In the genomic region with DNA sequence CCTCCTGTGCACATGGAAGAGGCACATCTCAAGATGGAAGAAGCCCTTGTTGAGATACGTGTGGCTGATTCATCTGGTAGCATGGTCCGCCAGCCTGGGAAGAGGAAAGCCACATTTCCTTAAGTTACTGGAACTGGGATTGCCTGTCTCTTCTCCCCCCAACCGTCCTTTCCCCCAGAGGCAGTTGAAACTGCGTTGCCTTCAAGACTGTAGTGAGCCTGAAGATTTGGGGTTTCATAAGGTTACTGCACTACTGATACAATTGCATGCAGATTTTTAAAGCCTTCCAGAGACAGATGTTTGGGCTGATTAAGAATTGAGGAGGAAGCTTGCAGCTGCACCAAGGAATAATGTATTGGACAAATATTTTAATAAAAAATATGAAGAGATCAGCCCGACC, we compare ENCODE assay signal across 14 mouse cellular contexts. TPM values are rescaled to one million over a fixed set of nuclear protein-coding genes. Genes with fewer than 3 reads are reported as not detected.
DNase-seq lines count a peak whose midpoint lies in the region; ATAC-seq and TF ChIP-seq lines count a peak whose summit lies in the region.
"Had no signal": no experiment of that assay in that cellular context is flagged by ENCODE, and none has a peak within 500 bp of the region (broad histone marks: within the 10 kb centered on the region; RNA-seq: fewer than 3 reads in every experiment).

No protein-coding gene starts in this region.

- ATAC-seq in forebrain, embryonic 12.5 days (ENCODE audit: low FRiP score) = no peak
- no peak for ATAC-seq in hindbrain, embryonic 14.5 days (ENCODE audit: low FRiP score)
- no peak for ATAC-seq in midbrain, embryonic 16.5 days
- no peak for ATAC-seq in CD4-positive, CD25-positive, alpha-beta regulatory T cell, adult 4 months
- ATAC-seq: activated CD4-positive, CD25-positive, alpha-beta regulatory T cell, adult 4 months had no signal

- peak overlapping the region; percentile 87; the same call in 1 of the 2 replicates for H3K27ac ChIP-seq in cortical plate, adult 2 months (ENCODE audit: insufficient read depth, low read length)
- peak overlapping the region; percentile 94 for H3K27ac ChIP-seq in forebrain, embryonic 12.5 days
- peak overlapping the region; percentile 51; the same call in 1 of the 2 replicates for H3K27ac ChIP-seq in hindbrain, embryonic 14.5 days
- peak overlapping the region; percentile 80 for H3K27ac ChIP-seq in midbrain, embryonic 16.5 days (ENCODE audit: low read length)
- H3K27ac ChIP-seq: limb, embryonic 15.5 days had no signal

- 0 out of 2 replicates have a peak overlapping the region, but pooled peaks have one; percentile 7 for H3K9ac ChIP-seq in forebrain, embryonic 12.5 days
- H3K9ac ChIP-seq in hindbrain, embryonic 14.5 days = no peak overlapping the region
- H3K9ac ChIP-seq in midbrain, embryonic 16.5 days (ENCODE audit: low read depth, low read length) = no peak overlapping the region
- H3K9ac ChIP-seq: limb, embryonic 15.5 days had no signal

- no peak overlapping the region; the same call in 1 of the 2 replicates for H3K4me3 ChIP-seq in cortical plate, adult 2 months (ENCODE audit: insufficient read depth, low read length)
- no peak overlapping the region for H3K4me3 ChIP-seq in forebrain, embryonic 12.5 days (replicated peaks)
- H3K4me3 ChIP-seq in hindbrain, embryonic 14.5 days (replicated peaks; ENCODE audit: low read length) = no peak overlapping the region
- H3K4me3 ChIP-seq in midbrain, embryonic 16.5 days (ENCODE audit: low read depth, low read length) = no peak overlapping the region; the same call in 1 of the 2 replicates
- H3K4me3 ChIP-seq: limb, embryonic 15.5 days had no signal

- H3K9me3 ChIP-seq in forebrain, embryonic 12.5 days = no peaks in the 10 kb centered on the region; the same call in 1 of the 2 replicates
- no peaks in the 10 kb centered on the region for H3K9me3 ChIP-seq in hindbrain, embryonic 14.5 days (ENCODE audit: control insufficient read depth, low read length)
- no peaks in the 10 kb centered on the region for H3K9me3 ChIP-seq in midbrain, embryonic 16.5 days (replicated peaks; ENCODE audit: control insufficient read depth, low read length, poor library complexity, severe bottlenecking)
- H3K9me3 ChIP-seq: limb, embryonic 15.5 days had no signal

- H3K4me1 ChIP-seq in cortical plate, adult 2 months (ENCODE audit: control insufficient read depth, insufficient read depth, low read length) = no peaks in the 10 kb centered on the region; the same call in 1 of the 2 replicates
- H3K4me1 ChIP-seq in forebrain, embryonic 12.5 days = peaks cover 53% of the 10 kb centered on the region
- peaks cover 10% of the 10 kb centered on the region; the same call in 1 of the 2 replicates for H3K4me1 ChIP-seq in hindbrain, embryonic 14.5 days (replicated peaks; ENCODE audit: control insufficient read depth, insufficient read depth, low read length)
- peaks cover 16% of the 10 kb centered on the region for H3K4me1 ChIP-seq in midbrain, embryonic 16.5 days (ENCODE audit: control insufficient read depth, insufficient read depth, low read length)

- no peak for TF ChIP-seq POLR2A in cortical plate, adult 2 months (IDR thresholded peaks at IDR 0.05; ENCODE audit: extremely low read depth, insufficient read depth, low read length)

- WGBS in forebrain, embryonic 12.5 days = 19% methylated on average over 5 of the region's 5 CpGs
- 16% methylated on average over 5 of the region's 5 CpGs for WGBS in hindbrain, embryonic 14.5 days
- WGBS in midbrain, embryonic 16.5 days = 23% methylated on average over 5 of the region's 5 CpGs

- no peak for TF ChIP-seq CTCF in cortical plate, adult 2 months (IDR thresholded peaks at IDR 0.05; ENCODE audit: extremely low read depth, insufficient read depth, low read length)

- H3K4me2 ChIP-seq in forebrain, embryonic 12.5 days = 0 out of 2 replicates have a peak overlapping the region, but pooled peaks have one; percentile 13
- H3K4me2 ChIP-seq in hindbrain, embryonic 14.5 days (replicated peaks) = peak overlapping the region; percentile 47
- H3K4me2 ChIP-seq in midbrain, embryonic 16.5 days (ENCODE audit: low read length) = peak overlapping the region; percentile 32
- H3K4me2 ChIP-seq: limb, embryonic 15.5 days had no signal

- DNase-seq in hindbrain, embryonic 14.5 days (ENCODE audit: low spot score) = no peak
- DNase-seq in frontal cortex, postnatal 14 days (ENCODE audit: low spot score in 2 of 2) = no peak
- DNase-seq in thymus, postnatal 4 days = no peak
- DNase-seq: cerebellum, adult 11 months; gastrocnemius, postnatal 14 days; heart, postnatal 36 days; kidney, adult 8-10 months; lung, adult 18-20 months had no signal

- peaks cover 17% of the 10 kb centered on the region for H3K27me3 ChIP-seq in forebrain, embryonic 12.5 days
- peaks cover 25% of the 10 kb centered on the region for H3K27me3 ChIP-seq in hindbrain, embryonic 14.5 days (ENCODE audit: control insufficient read depth, insufficient read depth, low read length)
- H3K27me3 ChIP-seq in midbrain, embryonic 16.5 days (ENCODE audit: control insufficient read depth, insufficient read depth, low read depth, low read length) = no peaks in the 10 kb centered on the region

- H3K36me3 ChIP-seq in forebrain, embryonic 12.5 days (replicated peaks) = no peaks in the 10 kb centered on the region
- no peaks in the 10 kb centered on the region for H3K36me3 ChIP-seq in hindbrain, embryonic 14.5 days (replicated peaks; ENCODE audit: control insufficient read depth, insufficient read depth)
- no peaks in the 10 kb centered on the region for H3K36me3 ChIP-seq in midbrain, embryonic 16.5 days (ENCODE audit: control insufficient read depth, insufficient read depth, low read length)
- H3K36me3 ChIP-seq: limb, embryonic 15.5 days had no signal

RNA-seq across cellular contexts. Expression of a gene that starts 12.7 kb away (rescaled TPM):
- 27.0 and 30.5 TPM in 2 replicates for polyA plus RNA-seq in cortical plate, adult 2 months (2012; rRNA removed)
- polyA plus RNA-seq in forebrain, embryonic 12.5 days (2016; fragmentation: Nextera tagmentation; extraction: Ambion mirVana) = 75.5 and 77.0 TPM in 2 replicates
- 18.0 and 19.8 TPM in 2 replicates for polyA plus RNA-seq in hindbrain, embryonic 14.5 days (2014; fragmentation: Nextera tagmentation; extraction: Ambion mirVana)
- 14.3 and 22.2 TPM in 2 replicates for polyA plus RNA-seq in midbrain, embryonic 16.5 days (2015; fragmentation: Nextera tagmentation; extraction: Ambion mirVana)
- polyA plus RNA-seq in CD4-positive, CD25-positive, alpha-beta regulatory T cell, adult 4 months (2017; shearing (Covaris generic)) = not detected
- polyA plus RNA-seq: activated CD4-positive, CD25-positive, alpha-beta regulatory T cell, adult 4 months had no signal

Comparison
In these comparisons a context has a peak if more than half of its experiments do, and no peak if none do; other contexts are left out.
1. RNA of a gene that starts 12.7 kb away (polyA plus RNA-seq): 75.5 to 77.0 TPM in forebrain, embryonic 12.5 days, 27.0 to 30.5 TPM in cortical plate, adult 2 months, 18.0 to 19.8 TPM in hindbrain, embryonic 14.5 days and 14.3 to 22.2 TPM in midbrain, embryonic 16.5 days; not detected in CD4-positive, CD25-positive, alpha-beta regulatory T cell, adult 4 months; every median in the first group is over 10 times any median in the second.
2. Peak in every context shown above with its lines, with median percentiles within 50 percentile points of each other: H3K27ac ChIP-seq and H3K4me2 ChIP-seq.